Mouse (Mus musculus) granulocyte monocyte progenitor cell, adult 5-6 weeks (primary cell): ENCODE measurements around the gene Esp8. TPM values are rescaled to one million over a fixed set of nuclear protein-coding genes. Genes with fewer than 3 reads are reported as not detected.
"Not testable (repeated sequence)": the region's sequence is repeated elsewhere in the genome, so short reads cannot be mapped to it uniquely, and the experiment has no call there.

ENCODE experiments used
- ATAC-seq: replicated peaks from 2 replicates; pipeline ENCODE4 v1.8.0; 2016; ENCODE audit warnings: mild to moderate bottlenecking, moderate TSS enrichment, inconsistent platforms; ENCODE audit not compliant: poor library complexity, severe bottlenecking
- total RNA-seq, 2 experiments: library from RNA; stranded (forward) in 1 of 2; stranded (reverse) in 1 of 2; fragments of 200-712, 200-1000 nt in 1 of 2; fragments of >200 nt in 1 of 2; fragmentation: Nextera tagmentation in 1 of 2; gene quantifications; 2 replicates each; pipeline ENCODE4 v1.2.3; 2014 to 2017

Gene Esp8
- total RNA-seq (2014; fragmentation: Nextera tagmentation): not detected in 2 replicates
- not detected in 2 replicates for total RNA-seq (2017)

GRCm38 (mm10) chr17:40519818-40520217 is at the start of gene Esp8:
Esp8 (plus strand) TSS chr17:40520022.
- ATAC-seq: no peak

- ATAC-seq: not testable (repeated sequence)
These were observed 36.3 kb upstream of the Esp8 start for GRCm38 (mm10) chr17:40483566-40483965.

GRCm38 (mm10) chr17:40495468-40496185 is 24.2 kb upstream of the Esp8 start:
- not testable (repeated sequence) for ATAC-seq

GRCm38 (mm10) chr17:40529813-40530212 is 10.0 kb downstream of the Esp8 start:
- ATAC-seq: no peak

- ATAC-seq: no peak
These were observed 11.3 kb downstream of the Esp8 start for GRCm38 (mm10) chr17:40531147-40531546.

- not testable (repeated sequence) for ATAC-seq
These were observed 27.2 kb downstream of the Esp8 start for GRCm38 (mm10) chr17:40547005-40547404.

- no peak for ATAC-seq
These were observed 33.6 kb downstream of the Esp8 start for GRCm38 (mm10) chr17:40553470-40553869.

GRCm38 (mm10) chr17:40561207-40561606 is 41.4 kb downstream of the Esp8 start, which contains the start of gene Esp6:
Esp6 (plus strand) TSS chr17:40561507.
- ATAC-seq: no peak

Other genes with a start within 250 kb of the Esp8 start
- not detected in 2 replicates for gene Crisp1, start 200.8 kb upstream of the Esp8 start, total RNA-seq (2014; fragmentation: Nextera tagmentation)
- not detected in 2 replicates for gene Crisp1, start 200.8 kb upstream of the Esp8 start, total RNA-seq (2017)
- gene Esp6, start 41.5 kb downstream of the Esp8 start, total RNA-seq (2014; fragmentation: Nextera tagmentation): not detected in 2 replicates
- not detected in 2 replicates for gene Esp6, start 41.5 kb downstream of the Esp8 start, total RNA-seq (2017)
- gene Esp4, start 78.6 kb downstream of the Esp8 start, total RNA-seq (2014; fragmentation: Nextera tagmentation): not detected in 2 replicates
- not detected in 2 replicates for gene Esp4, start 78.6 kb downstream of the Esp8 start, total RNA-seq (2017)
- gene Esp3, start 112.1 kb downstream of the Esp8 start, total RNA-seq (2014; fragmentation: Nextera tagmentation): not detected in 2 replicates
- gene Esp3, start 112.1 kb downstream of the Esp8 start, total RNA-seq (2017): not detected in 2 replicates
- gene Esp1, start 207.1 kb downstream of the Esp8 start, total RNA-seq (2014; fragmentation: Nextera tagmentation): not detected in 2 replicates
- not detected in 2 replicates for gene Esp1, start 207.1 kb downstream of the Esp8 start, total RNA-seq (2017)